Mouse (Mus musculus) heart, postnatal 0 days (tissue): Measurements from ENCODE around the gene Hsdl1.

Source experiments
- CTCF ChIP-seq: IDR thresholded peaks from 2 replicates; pipeline ENCODE4 v1.5.1; 2016; ENCODE audit warnings: antibody characterized with exemption, control low read depth, low read depth
- EP300 ChIP-seq: IDR thresholded peaks from 2 replicates; pipeline ENCODE4 v1.6.1; 2016; ENCODE audit warnings: antibody characterized with exemption, low read depth

DNA sequence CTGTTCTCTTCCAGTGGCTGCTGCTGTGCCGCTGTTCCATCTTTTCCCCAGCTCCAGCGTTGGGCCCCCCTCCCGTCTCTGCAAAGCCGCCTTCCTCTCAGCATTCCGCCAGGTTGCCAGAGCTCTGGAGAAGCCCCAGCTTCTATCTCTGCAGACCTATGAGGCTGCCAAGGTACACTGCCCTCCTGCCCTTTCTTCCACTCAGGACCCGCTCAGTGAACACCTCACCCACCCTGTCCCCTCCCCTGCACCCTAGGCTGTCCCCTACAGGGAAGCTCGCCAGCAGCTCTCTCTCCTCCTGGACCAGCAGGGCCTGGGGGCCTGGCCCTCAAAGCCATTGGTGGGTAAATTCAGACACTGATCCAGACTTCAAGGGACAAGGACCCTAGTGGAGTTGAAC is 41.4 kb upstream of the Hsdl1 start:
- TF ChIP-seq CTCF (no peak), EP300 (no peak)
